Mouse (Mus musculus): ENCODE measurements around the gene Dph1. TPM values are rescaled to one million over a fixed set of nuclear protein-coding genes. Genes with fewer than 3 reads are reported as not detected.

Dph1 gene
- total RNA-seq, 2 experiments from 2014 or later = 1.1 TPM; not detected in 1

DNA sequence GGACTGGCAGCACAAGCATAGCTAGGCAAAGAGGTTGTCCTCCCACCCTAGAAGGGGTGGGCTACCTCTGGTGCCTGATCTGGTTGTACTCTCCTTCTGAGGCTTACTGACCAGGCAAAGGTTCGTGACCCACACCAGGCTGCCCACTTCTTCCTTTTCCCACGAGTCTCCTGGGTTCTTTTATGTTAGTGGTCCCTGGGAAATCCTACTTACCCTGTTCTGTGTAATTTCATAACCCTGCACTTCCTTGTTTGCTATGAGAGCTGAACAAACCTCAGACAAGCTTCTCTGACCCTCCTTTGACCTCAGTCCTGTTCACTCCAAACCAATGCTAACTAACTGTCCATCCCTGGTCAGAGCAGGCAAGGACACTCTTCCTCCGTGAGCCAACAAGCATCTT, 50.0 kb downstream of the Dph1 start:
- no peak for ATAC-seq (replicated peaks; ENCODE audit: low FRiP score, poor library complexity, severe bottlenecking)

DNA sequence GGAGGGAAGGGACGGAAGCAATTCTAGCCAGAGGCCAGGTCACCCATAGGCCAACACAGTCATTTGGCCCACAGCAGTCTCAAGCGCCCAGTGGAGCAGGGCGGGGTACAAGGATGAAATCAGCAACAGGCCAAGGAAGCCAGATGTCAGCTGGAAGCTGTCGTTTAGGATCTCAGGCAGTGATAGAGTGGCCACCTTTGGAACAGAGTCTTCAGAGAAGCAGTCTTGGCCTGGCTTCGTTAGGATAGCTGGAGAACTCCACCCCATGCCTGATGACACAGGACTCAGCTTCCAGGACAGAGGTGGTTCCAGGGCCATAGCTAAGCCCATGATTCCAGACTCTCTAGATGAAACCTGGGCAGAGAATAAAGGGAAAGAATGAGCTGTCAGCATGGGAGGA, 50.6 kb downstream of the Dph1 start:
- ATAC-seq (replicated peaks; ENCODE audit: low FRiP score, poor library complexity, severe bottlenecking) = no peak

DNA sequence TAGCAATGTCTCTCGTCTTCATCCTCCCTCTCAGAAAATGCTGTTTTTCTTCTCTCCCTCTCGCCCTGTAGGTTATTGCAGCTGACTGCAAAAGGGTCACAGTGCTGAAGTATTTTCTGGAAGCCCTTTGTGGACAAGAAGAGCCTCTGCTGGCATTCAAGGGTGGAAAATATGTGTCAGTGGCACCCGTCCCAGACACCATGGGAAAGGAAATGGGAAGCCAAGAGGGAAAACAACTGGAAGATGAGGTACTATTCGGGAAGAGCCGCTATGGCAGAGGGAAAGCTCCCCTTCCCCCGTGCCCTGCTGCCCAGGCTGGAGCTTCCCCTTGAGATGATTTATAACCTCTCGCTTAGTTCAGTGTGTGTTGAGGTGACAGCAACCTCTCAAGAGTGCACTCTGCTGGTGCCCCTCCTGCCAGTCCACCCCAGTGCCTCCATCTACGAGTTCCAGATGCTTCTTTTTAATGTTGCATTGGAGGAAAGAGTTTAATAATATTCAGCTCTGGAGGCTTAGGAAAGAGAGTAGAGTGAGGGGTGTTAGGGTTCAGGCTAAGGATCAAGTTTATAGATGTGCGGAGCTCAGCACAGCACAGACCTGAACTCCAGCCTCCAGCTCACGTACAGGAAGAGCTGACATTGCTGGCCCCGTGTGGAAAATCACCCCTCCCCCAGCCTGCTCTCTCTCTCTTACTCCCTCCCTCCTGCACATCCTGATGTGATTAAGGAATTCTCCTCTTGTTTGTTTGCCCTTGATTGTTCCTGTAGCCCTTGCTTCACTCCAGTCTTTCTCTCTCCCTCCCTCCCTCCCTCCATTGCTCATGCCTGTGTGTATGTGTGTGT, 51.7 kb downstream of the Dph1 start:
- no peak for ATAC-seq (replicated peaks; ENCODE audit: low FRiP score, poor library complexity, severe bottlenecking)

DNA sequence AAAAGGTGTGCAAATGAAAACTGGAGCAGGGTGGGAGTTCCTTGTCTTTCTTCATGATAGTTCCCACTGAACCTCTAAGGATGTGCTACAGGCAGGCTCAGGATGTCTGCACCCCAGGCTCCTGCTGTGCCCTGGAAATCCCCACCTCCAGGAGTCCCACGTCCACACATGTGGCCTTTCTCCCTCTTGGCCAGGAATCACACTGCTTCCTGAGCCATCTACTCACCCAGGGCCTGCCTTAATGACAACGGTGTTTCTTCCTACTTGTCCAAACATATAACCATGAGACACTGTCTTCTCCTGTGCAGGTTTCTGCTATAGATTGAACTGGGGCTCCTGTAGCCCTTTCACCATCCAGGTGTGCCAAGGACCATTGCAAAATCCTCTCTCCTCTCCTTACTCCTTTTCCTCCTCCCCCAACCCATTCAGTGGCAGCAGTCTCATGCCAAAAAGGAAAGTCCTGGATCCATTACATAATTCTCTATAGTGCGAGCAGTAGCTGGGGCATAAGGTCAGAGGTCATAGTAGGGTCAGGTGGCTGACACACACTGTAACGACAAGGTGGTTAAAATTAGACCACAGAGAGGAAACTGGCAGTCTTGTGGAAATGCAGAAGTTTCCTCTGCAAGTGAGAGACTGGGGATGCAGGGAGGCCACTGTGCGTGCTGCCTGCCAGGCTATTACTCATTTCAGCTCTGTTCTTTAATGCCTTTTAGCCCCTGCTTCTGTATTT, 54.2 kb downstream of the Dph1 start:
- no peak for ATAC-seq (replicated peaks; ENCODE audit: low FRiP score, poor library complexity, severe bottlenecking)

DNA sequence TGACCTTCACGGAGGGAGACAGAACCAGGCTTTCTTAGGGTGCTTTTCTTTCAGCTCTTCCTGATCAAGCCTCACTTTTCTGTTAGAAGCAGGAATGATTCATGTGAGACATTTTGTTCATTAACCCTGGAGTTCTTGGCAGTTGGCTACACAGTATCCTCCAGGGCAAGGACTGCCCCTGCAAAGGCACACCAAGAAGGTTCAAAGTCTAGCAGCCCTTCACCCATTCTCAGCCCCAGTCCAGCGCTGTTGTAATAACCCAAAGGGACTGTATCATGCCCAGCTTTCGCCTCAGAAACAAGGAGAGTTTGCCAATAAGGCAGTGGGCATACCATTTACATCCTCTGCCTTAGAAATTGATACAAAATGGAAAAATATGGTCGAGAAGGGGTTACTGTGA, 55.7 kb downstream of the Dph1 start:
- ATAC-seq (replicated peaks; ENCODE audit: low FRiP score, poor library complexity, severe bottlenecking) = no peak

DNA sequence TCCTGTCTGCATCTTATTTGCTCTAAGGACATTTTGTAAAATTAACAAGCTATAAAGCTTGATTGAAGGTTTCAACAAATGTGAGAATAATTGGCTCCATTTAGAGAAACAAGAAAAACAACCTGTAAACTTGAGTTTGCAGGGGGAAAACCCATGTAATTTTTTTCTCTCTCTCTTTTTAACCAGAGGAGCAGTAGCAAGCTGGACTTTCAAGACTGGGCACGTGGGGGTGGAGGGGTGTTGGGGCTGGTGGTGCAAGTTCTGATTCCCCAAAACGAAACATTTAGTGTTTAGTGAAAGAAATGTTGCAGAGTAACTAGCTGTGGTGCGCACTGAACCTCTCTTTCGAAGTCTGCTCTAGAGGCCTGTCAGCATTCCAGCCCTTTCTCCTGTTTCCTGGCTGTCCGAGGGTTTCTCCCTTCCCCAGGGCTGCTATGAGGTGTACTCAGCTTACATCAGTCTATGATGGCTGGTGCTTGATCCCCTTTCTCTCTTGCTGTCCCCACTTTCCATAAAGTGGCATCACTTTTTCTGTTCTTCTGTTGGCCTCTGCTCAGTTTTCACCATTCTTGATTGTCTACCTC, 56.5 kb downstream of the Dph1 start:
- no peak for ATAC-seq (replicated peaks; ENCODE audit: low FRiP score, poor library complexity, severe bottlenecking)

DNA sequence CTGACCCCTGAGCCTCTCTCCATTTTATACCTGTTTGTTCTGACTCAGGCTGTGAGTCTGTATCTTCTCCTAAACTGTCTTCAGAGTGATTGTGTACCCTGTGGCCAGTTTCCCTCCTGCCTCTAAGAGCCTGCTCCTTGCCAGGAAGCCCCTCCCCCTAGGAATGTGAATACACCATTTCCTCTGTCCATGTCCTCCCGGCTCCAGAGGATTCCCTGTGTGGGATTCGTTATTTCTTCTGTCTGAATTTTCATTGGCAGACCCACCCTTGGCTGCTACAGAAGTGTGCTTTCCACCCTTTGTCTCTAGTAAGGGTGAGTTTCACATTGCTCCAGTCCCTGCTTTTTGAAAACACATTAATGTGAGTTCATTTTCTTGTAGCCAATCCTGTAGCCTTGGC, 57.1 kb downstream of the Dph1 start:
- ATAC-seq (replicated peaks; ENCODE audit: low FRiP score, poor library complexity, severe bottlenecking) = no peak

DNA sequence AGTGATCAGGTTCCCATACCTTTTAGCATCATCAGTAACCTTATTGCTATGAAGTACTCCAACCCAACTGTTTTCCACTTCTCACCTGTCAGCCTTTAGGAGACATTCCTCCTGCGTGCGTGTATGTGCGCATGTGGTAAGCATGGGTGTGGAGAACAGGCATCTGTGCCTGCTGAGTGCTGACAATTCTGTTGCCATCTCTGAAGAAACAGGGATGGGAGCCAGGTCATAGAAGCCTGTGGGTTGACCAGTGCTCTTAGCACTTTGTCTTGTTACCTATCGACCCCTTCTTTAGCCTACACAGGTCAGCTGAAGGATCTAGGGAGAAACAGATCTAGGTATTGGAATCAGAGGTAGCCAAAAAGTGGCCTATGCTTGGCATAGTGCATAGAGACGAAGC, 57.6 kb downstream of the Dph1 start:
- no peak for ATAC-seq (replicated peaks; ENCODE audit: low FRiP score, poor library complexity, severe bottlenecking)

DNA sequence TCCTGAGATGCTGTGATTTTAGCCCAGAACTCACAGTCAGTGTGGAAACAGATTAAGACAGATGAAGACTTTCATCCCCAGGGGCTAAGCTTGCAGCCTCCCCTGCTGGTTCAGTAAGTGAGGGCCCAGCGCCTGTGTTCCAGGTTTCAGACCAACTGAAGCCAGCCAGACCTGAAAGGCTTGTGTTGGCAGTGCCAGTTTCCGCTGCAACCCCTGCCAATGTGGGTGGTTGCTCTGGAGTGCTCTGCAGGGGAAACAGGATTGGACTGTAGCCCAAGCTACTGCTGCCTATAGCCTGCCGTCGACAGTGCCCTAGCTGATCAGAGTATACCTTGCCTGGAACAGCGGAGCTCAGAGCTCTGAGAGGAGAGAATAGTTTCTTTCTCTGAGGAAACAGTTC, 58.8 kb downstream of the Dph1 start:
- ATAC-seq (replicated peaks; ENCODE audit: low FRiP score, poor library complexity, severe bottlenecking) = no peak

DNA sequence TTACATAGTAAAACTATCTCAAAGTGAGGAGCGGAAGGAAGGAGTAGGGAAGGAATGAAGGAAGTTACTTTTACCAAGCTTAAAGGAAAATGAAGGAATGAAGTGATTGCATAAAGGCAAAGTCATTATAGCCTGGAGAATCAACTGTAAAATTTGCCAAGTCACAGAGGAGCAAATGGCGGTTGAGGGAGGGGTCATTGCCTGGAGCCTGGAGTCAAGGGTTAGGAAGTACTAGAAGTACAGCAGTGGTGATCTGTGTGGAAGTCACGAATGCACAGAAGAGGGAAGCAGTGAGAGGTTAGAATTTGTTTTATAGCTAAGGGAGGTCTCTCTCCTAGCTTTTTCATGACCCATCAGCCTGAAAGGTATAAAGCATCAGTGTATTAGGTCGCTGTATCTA, 59.7 kb downstream of the Dph1 start:
- no peak for ATAC-seq (replicated peaks; ENCODE audit: low FRiP score, poor library complexity, severe bottlenecking)

DNA sequence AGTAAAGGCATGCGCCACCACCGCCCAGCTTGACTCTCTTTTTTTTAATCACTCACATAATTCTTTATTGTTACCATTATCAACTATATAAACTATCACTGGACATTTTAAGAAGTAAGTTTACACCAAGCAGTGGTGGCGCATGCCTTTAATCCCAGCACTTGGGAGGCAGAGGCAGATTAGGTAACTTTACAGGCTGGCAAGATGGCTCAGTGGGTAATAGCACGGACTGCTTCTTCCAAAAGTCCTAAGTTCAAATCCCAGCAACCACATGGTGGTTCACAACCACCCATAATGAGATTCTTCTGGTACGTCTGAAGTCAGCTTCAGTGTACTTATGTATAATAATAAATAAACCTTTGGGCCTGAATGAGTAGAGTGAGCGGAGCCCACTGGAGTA, 61.6 kb downstream of the Dph1 start:
- no peak for ATAC-seq (replicated peaks; ENCODE audit: low FRiP score, poor library complexity, severe bottlenecking)

Other genes starting within 250 kb of the Dph1 start
- not detected in 2 replicates for gene Hic1, start 21.7 kb downstream of the Dph1 start, total RNA-seq (2015; ENCODE audit: low replicate concordance)
- not detected in 2 replicates for gene Hic1, start 21.7 kb downstream of the Dph1 start, total RNA-seq (2017; ENCODE audit: low replicate concordance)
- 4.2 and 15.1 TPM in 2 replicates for gene Ovca2, start 12.4 kb downstream of the Dph1 start, total RNA-seq (2015; ENCODE audit: low replicate concordance)
- gene Ovca2, start 12.4 kb downstream of the Dph1 start, total RNA-seq (2017; ENCODE audit: low replicate concordance) = 1.9 and 4.2 TPM in 2 replicates
- 0.42 and 1.1 TPM in 2 replicates for gene Rtn4rl1, start 2.5 kb upstream of the Dph1 start, total RNA-seq (2015; ENCODE audit: low replicate concordance)
- not detected in 2 replicates for gene Rtn4rl1, start 2.5 kb upstream of the Dph1 start, total RNA-seq (2017; ENCODE audit: low replicate concordance)
- gene Rpa1, start 157.1 kb upstream of the Dph1 start, total RNA-seq (2015; ENCODE audit: low replicate concordance) = 76.7 and 95.5 TPM in 2 replicates
- 100 and 110 TPM in 2 replicates for gene Rpa1, start 157.1 kb upstream of the Dph1 start, total RNA-seq (2017; ENCODE audit: low replicate concordance)
- gene Smyd4, start 157.2 kb upstream of the Dph1 start, total RNA-seq (2015; ENCODE audit: low replicate concordance) = 6.1 and 8.4 TPM in 2 replicates
- gene Smyd4, start 157.2 kb upstream of the Dph1 start, total RNA-seq (2017; ENCODE audit: low replicate concordance) = 1.1 and 5.3 TPM in 2 replicates
- 2.9 and 26.0 TPM in 2 replicates for gene Serpinf1, start 231.5 kb upstream of the Dph1 start, total RNA-seq (2015; ENCODE audit: low replicate concordance)
- 2.2 TPM in 1 of 2 replicates, not detected in the other for gene Serpinf1, start 231.5 kb upstream of the Dph1 start, total RNA-seq (2017; ENCODE audit: low replicate concordance)
- gene Serpinf2, start 248.3 kb upstream of the Dph1 start, total RNA-seq (2015; ENCODE audit: low replicate concordance) = 2.2 TPM in 1 of 2 replicates, not detected in the other
- gene Serpinf2, start 248.3 kb upstream of the Dph1 start, total RNA-seq (2017; ENCODE audit: low replicate concordance) = 0.98 and 1.5 TPM in 2 replicates

Measured in erythroid progenitor cell, adult 5-6 weeks (primary cell).